Mouse (Mus musculus): ENCODE measurements at regions not wholly inside any gene's neighbourhood (a gene's known extent, or its start where the extent isn't known, plus 50 kb on each side); places are given as distances from the start of the nearest gene placed in this dataset.

DNA sequence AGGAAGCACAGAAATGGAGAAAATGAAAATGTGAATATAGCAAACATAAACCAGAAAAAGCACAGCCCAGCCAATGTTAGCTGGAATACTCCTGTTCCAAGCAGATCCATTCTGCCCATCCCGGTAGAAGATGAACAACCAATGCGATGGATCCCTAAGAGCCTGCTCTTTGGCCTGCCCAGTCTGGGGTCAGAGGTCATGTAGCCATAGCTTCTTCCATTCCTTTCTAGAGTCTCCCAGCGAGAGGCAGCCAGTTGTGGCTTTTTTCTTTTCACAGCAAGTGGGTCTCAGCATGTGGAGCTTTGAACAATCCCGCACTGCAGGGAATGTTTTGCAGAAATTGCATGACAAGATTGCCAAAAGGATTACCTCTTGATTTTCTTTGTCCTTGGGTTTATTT lies 585.6 kb upstream of the Adgrl4 start:
- TF ChIP-seq CTCF (IDR thresholded peaks at IDR 0.05; ENCODE audit: low read depth), result no peak
- Histone ChIP-seq H3K4me3 (replicated peaks; ENCODE audit: low read depth, low read length) (no peak overlapping the region), H3K4me2 (ENCODE audit: low read length) (no peak overlapping the region), H3K4me1 (replicated peaks; ENCODE audit: insufficient read depth, low read length) (no peaks in the 10 kb centered on the region), H3K36me3 (ENCODE audit: insufficient read depth, low read length) (no peaks in the 10 kb centered on the region), H3K9ac (ENCODE audit: low read depth, low read length) (no peak overlapping the region), H3K27ac (no peak overlapping the region), H3K27me3 (ENCODE audit: insufficient read depth, low read length) (no peaks in the 10 kb centered on the region), H3K9me3 (replicated peaks; ENCODE audit: low read length) (no peaks in the 10 kb centered on the region)
- no peak for DNase-seq (ENCODE audit: low spot score)
- no peak for ATAC-seq (replicated peaks; ENCODE audit: low FRiP score, low read depth)
- WGBS, result 57% methylated on average over 4 of the region's 4 CpGs

DNA sequence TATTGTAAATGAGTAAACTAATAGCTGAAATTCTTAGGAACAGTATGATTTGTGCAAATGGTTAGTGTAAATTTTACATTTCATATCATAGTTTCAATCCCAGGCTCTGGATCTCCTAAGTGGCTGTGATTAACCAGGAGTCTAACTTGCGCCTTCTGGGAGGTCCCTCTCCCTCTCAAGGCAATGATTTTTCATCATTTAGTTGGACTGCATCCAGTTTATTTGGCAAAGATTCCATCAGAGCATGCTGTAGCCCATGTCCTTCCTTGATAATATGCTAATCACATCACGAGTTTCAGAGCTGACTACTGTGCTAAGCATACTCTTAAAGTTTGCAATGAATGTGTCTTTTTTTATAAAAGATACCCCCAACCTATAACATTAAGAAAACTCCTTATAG lies 541.0 kb upstream of the Adgrl4 start:
- no peak overlapping the region for H3K4me2 ChIP-seq (ENCODE audit: low read length)
- no peaks in the 10 kb centered on the region for H3K27me3 ChIP-seq (ENCODE audit: insufficient read depth, low read length)
- no peaks in the 10 kb centered on the region for H3K4me1 ChIP-seq (replicated peaks; ENCODE audit: insufficient read depth, low read length)
- TF ChIP-seq CTCF (IDR thresholded peaks at IDR 0.05; ENCODE audit: low read depth), result no peak
- no peaks in the 10 kb centered on the region for H3K9me3 ChIP-seq (replicated peaks; ENCODE audit: low read length)
- no peak overlapping the region for H3K27ac ChIP-seq
- DNase-seq (ENCODE audit: low spot score) (no peak), ATAC-seq (replicated peaks; ENCODE audit: low FRiP score, low read depth) (no peak)
- 67% methylated on average over 2 of the region's 2 CpGs for WGBS
- no peak overlapping the region for H3K4me3 ChIP-seq (replicated peaks; ENCODE audit: low read depth, low read length)
- H3K36me3 ChIP-seq (ENCODE audit: insufficient read depth, low read length), result no peaks in the 10 kb centered on the region
- H3K9ac ChIP-seq (ENCODE audit: low read depth, low read length), result no peak overlapping the region

- Histone ChIP-seq H3K9ac (ENCODE audit: low read depth, low read length) (no peak overlapping the region), H3K4me3 (replicated peaks; ENCODE audit: low read depth, low read length) (no peak overlapping the region), H3K27me3 (ENCODE audit: insufficient read depth, low read length) (no peaks in the 10 kb centered on the region), H3K36me3 (ENCODE audit: insufficient read depth, low read length) (no peaks in the 10 kb centered on the region), H3K4me1 (replicated peaks; ENCODE audit: insufficient read depth, low read length) (no peaks in the 10 kb centered on the region), H3K27ac (no peak overlapping the region), H3K4me2 (ENCODE audit: low read length) (no peak overlapping the region), H3K9me3 (replicated peaks; ENCODE audit: low read length) (no peaks in the 10 kb centered on the region)
- DNase-seq (ENCODE audit: low spot score), result peak; percentile 48
- ATAC-seq (replicated peaks; ENCODE audit: low FRiP score, low read depth), result no peak
- 50% methylated on average over 2 of the region's 2 CpGs for WGBS
- no peak for TF ChIP-seq CTCF (IDR thresholded peaks at IDR 0.05; ENCODE audit: low read depth)
Observed at GRCm38 (mm10) chr3:150910091-150910490, 527.6 kb upstream of the Adgrl4 start.

DNA sequence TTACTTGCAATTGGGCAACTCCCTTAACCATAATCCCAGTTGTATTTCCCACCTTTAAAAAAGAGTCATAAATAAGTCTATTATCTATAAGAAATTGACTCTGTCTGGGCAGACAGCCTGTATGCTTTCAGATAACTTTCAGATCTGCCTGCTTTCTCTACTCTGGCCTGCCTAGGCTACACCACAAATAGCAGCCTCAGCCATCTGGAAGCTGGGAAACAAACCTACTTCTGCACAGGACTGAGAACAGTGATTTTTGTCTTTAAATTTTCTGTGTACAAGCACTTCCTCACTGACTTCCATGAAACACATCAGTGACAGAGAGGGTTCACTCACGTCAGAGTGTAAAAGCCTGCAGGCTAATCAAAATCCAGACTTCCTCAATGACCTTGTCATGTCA lies 482.8 kb upstream of the Adgrl4 start:
- Histone ChIP-seq H3K9ac (ENCODE audit: low read depth, low read length) (no peak overlapping the region), H3K27me3 (ENCODE audit: insufficient read depth, low read length) (no peaks in the 10 kb centered on the region), H3K4me3 (replicated peaks; ENCODE audit: low read depth, low read length) (no peak overlapping the region), H3K36me3 (ENCODE audit: insufficient read depth, low read length) (no peaks in the 10 kb centered on the region), H3K9me3 (replicated peaks; ENCODE audit: low read length) (no peaks in the 10 kb centered on the region), H3K4me2 (ENCODE audit: low read length) (no peak overlapping the region), H3K27ac (no peak overlapping the region), H3K4me1 (replicated peaks; ENCODE audit: insufficient read depth, low read length) (no peaks in the 10 kb centered on the region)
- WGBS, result 61% methylated on average over 1 of the region's 1 CpGs
- TF ChIP-seq CTCF (IDR thresholded peaks at IDR 0.05; ENCODE audit: low read depth), result no peak
- DNase-seq (ENCODE audit: low spot score) (no peak), ATAC-seq (replicated peaks; ENCODE audit: low FRiP score, low read depth) (no peak)

DNA sequence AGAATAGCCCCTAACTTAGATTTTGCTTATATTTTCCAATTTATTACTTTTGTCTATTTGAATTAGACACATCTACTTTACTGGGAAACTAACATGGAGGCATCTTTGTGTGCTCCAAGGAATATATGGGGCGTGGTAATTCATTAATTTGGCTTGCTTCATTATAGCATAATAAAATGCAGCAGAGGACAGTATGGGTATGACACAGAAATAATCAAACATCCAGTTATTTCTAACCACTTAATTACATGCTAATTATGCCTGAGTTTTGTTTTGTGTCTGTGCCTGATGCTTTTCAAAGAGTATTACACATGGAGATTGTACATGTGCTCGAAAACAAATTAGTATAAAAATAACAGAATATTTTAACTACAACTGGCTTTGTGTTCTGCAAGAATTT lies 438.0 kb upstream of the Adgrl4 start:
- H3K27me3 ChIP-seq (ENCODE audit: insufficient read depth, low read length), result no peaks in the 10 kb centered on the region
- H3K4me3 ChIP-seq (replicated peaks; ENCODE audit: low read depth, low read length), result no peak overlapping the region
- no peak for TF ChIP-seq CTCF (IDR thresholded peaks at IDR 0.05; ENCODE audit: low read depth)
- no peak overlapping the region for H3K4me2 ChIP-seq (ENCODE audit: low read length)
- H3K36me3 ChIP-seq (ENCODE audit: insufficient read depth, low read length), result no peaks in the 10 kb centered on the region
- ATAC-seq (replicated peaks; ENCODE audit: low FRiP score, low read depth) (no peak), DNase-seq (ENCODE audit: low spot score) (no peak)
- H3K9me3 ChIP-seq (replicated peaks; ENCODE audit: low read length), result no peaks in the 10 kb centered on the region
- H3K4me1 ChIP-seq (replicated peaks; ENCODE audit: insufficient read depth, low read length), result no peaks in the 10 kb centered on the region
- no peak overlapping the region for H3K9ac ChIP-seq (ENCODE audit: low read depth, low read length)
- H3K27ac ChIP-seq, result no peak overlapping the region
- WGBS, result 89% methylated on average over 2 of the region's 2 CpGs

GRCm38 (mm10) chr3:151000217-151000616 lies 437.5 kb upstream of the Adgrl4 start:
- no peak for TF ChIP-seq CTCF (IDR thresholded peaks at IDR 0.05; ENCODE audit: low read depth)
- Histone ChIP-seq H3K4me1 (replicated peaks; ENCODE audit: insufficient read depth, low read length) (no peaks in the 10 kb centered on the region), H3K9me3 (replicated peaks; ENCODE audit: low read length) (no peaks in the 10 kb centered on the region), H3K4me2 (ENCODE audit: low read length) (no peak overlapping the region), H3K27ac (no peak overlapping the region), H3K4me3 (replicated peaks; ENCODE audit: low read depth, low read length) (no peak overlapping the region), H3K9ac (ENCODE audit: low read depth, low read length) (no peak overlapping the region), H3K36me3 (ENCODE audit: insufficient read depth, low read length) (no peaks in the 10 kb centered on the region), H3K27me3 (ENCODE audit: insufficient read depth, low read length) (no peaks in the 10 kb centered on the region)
- WGBS, result 33% methylated on average over 5 of the region's 5 CpGs
- DNase-seq (ENCODE audit: low spot score) (no peak), ATAC-seq (replicated peaks; ENCODE audit: low FRiP score, low read depth) (no peak)

- TF ChIP-seq CTCF (IDR thresholded peaks at IDR 0.05; ENCODE audit: low read depth), result peak; percentile 75
- H3K27ac ChIP-seq, result no peak overlapping the region
- no peak overlapping the region for H3K4me2 ChIP-seq (ENCODE audit: low read length)
- H3K27me3 ChIP-seq (ENCODE audit: insufficient read depth, low read length), result no peaks in the 10 kb centered on the region
- no peaks in the 10 kb centered on the region for H3K9me3 ChIP-seq (replicated peaks; ENCODE audit: low read length)
- no peaks in the 10 kb centered on the region for H3K36me3 ChIP-seq (ENCODE audit: insufficient read depth, low read length)
- H3K9ac ChIP-seq (ENCODE audit: low read depth, low read length), result no peak overlapping the region
- WGBS, result 22% methylated on average over 6 of the region's 6 CpGs
- no peak overlapping the region for H3K4me3 ChIP-seq (replicated peaks; ENCODE audit: low read depth, low read length)
- no peaks in the 10 kb centered on the region for H3K4me1 ChIP-seq (replicated peaks; ENCODE audit: insufficient read depth, low read length)
- DNase-seq (ENCODE audit: low spot score) (peak; percentile 45), ATAC-seq (replicated peaks; ENCODE audit: low FRiP score, low read depth) (peak; percentile 25; the same call in 1 of the 2 replicates)
Observed at GRCm38 (mm10) chr3:151001881-151002412, 435.7 kb upstream of the Adgrl4 start.
